Mouse (Mus musculus): ENCODE data around the gene Shkbp1. TPM values are rescaled to one million over a fixed set of nuclear protein-coding genes. Genes with fewer than 3 reads are reported as not detected.

The Shkbp1 gene
- total and polyA plus RNA-seq, 3 experiments = 23.3 to 62.8 (median 30.8) TPM

DNA sequence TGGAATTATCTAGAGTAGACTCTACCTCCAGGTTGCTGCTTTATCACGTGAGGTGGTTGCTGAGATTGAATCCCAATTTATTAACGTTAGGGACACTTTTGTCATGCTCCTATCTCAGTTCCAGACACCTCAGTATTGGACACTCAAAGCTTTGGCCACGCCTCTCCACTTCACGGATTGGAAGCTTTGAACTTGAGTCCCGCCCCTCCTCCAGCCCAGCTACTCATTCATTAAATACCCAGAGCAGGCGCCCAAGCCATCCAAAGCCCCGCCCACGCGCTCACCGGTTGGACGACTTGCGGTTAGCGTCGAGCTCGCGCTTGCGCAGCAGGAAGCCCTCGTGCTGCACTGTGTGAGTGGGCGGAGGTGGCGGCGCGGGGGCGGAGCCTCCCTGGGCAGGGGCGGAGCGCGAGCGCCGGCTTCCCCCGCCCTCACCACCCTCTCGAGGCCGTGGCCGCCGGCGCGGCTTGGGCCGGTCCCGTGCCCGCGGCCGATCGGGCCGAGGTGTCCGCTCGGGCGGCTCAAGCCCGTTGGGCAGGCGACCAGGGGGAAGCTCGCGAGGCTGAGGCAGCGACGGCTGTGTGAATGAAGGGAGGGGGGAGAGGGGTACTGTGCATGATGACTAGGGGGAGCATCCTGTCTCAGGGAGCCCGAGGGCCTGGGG, 5.6 kb upstream of the Shkbp1 start (continued):
- TF ChIP-seq MXI1 (IDR thresholded peaks at IDR 0.05; ENCODE audit: low read depth, low read length) = no peak; the same call in 1 of the 2 replicates
- TF ChIP-seq E2F4 (IDR thresholded peaks at IDR 0.05; ENCODE audit: insufficient replicate concordance, low read depth, low read length) = no peak
- TF ChIP-seq ZMIZ1 (IDR thresholded peaks at IDR 0.05; ENCODE audit: low read depth, low read length) = no peak; the same call in 1 of the 2 replicates
- TF ChIP-seq USF2 (conservative IDR thresholded peaks at IDR 0.05; ENCODE audit: low read depth, low read length) = no peak
- no peak for TF ChIP-seq SIN3A (IDR thresholded peaks at IDR 0.05; ENCODE audit: low read length)
- no peak for TF ChIP-seq RAD21 (IDR thresholded peaks at IDR 0.05; ENCODE audit: low read depth, low read length)
- no peak for TF ChIP-seq MAZ (IDR thresholded peaks at IDR 0.05; ENCODE audit: low read depth, low read length)
- no peak for TF ChIP-seq ZNF384 (IDR thresholded peaks at IDR 0.05; ENCODE audit: low read depth, low read length)
- TF ChIP-seq RCOR1 (conservative IDR thresholded peaks at IDR 0.05; ENCODE audit: low read depth, low read length) = no peak
- TF ChIP-seq TCF12 (IDR thresholded peaks at IDR 0.05; ENCODE audit: low read depth, low read length) = no peak

- H3K4me1 ChIP-seq (ENCODE audit: control insufficient read depth in 1 of 2, insufficient read depth in 2 of 2) = peaks cover 5 to 26% of the 10 kb centered on the region in 2 experiments
- H3K9ac ChIP-seq (ENCODE audit: insufficient read depth, low read depth) = no peak overlapping the region
- H3K27me3 ChIP-seq (replicated peaks) = peaks cover 12% of the 10 kb centered on the region
- dilution Hi-C loops (cut with MboI; ENCODE audit: extremely low pct_ligation_motif_present, extremely low pct_unique_long_range_greater_than_20kb, low sequenced_read_pairs) (no loop called here), in situ Hi-C loops (cut with MboI; ENCODE audit: low pct_ligation_motif_present, low pct_unique_long_range_greater_than_20kb, low sequenced_read_pairs) (no loop called here)
- no peaks in the 10 kb centered on the region for H3K79me2 ChIP-seq (replicated peaks; ENCODE audit: control insufficient read depth, extremely low read depth, insufficient read depth, poor library complexity, severe bottlenecking)
- peak overlapping the region; percentile 54 for H3K4me2 ChIP-seq (ENCODE audit: insufficient read depth, low read depth, poor library complexity, severe bottlenecking)
- TF ChIP-seq MEF2A (IDR thresholded peaks at IDR 0.05; ENCODE audit: borderline replicate concordance, low read depth, low read length) (0 out of 2 replicates have a peak, but pooled peaks have one; percentile 19), MAZ (IDR thresholded peaks at IDR 0.05; ENCODE audit: low read depth, low read length) (no peak), MAX (IDR thresholded peaks at IDR 0.05; ENCODE audit: low read length) (0 out of 2 replicates have a peak, but pooled peaks have one; percentile 23), ZMIZ1 (IDR thresholded peaks at IDR 0.05; ENCODE audit: low read depth, low read length) (no peak)
- no peaks in the 10 kb centered on the region for H3K36me3 ChIP-seq (replicated peaks in 1 of 2; ENCODE audit: control insufficient read depth in 1 of 2, insufficient read depth in 1 of 2, low read length in 1 of 2)
- no peak for DNase-seq (ENCODE audit: extremely low read depth)
- H3K4me3 ChIP-seq (replicated peaks in 1 of 3; ENCODE audit: low read depth in 2 of 3, low read length in 2 of 3, poor library complexity in 1 of 3) = peak overlapping the region in 1 of 3 experiments; percentile 38
- no peak overlapping the region for H3K27ac ChIP-seq (ENCODE audit: insufficient read depth, low read depth)
- peaks cover 2% of the 10 kb centered on the region for H3K9me3 ChIP-seq (replicated peaks; ENCODE audit: low read length)
Measured at GRCm38 (mm10) chr7:27360749-27361148, 4.9 kb upstream of the Shkbp1 start.

DNA sequence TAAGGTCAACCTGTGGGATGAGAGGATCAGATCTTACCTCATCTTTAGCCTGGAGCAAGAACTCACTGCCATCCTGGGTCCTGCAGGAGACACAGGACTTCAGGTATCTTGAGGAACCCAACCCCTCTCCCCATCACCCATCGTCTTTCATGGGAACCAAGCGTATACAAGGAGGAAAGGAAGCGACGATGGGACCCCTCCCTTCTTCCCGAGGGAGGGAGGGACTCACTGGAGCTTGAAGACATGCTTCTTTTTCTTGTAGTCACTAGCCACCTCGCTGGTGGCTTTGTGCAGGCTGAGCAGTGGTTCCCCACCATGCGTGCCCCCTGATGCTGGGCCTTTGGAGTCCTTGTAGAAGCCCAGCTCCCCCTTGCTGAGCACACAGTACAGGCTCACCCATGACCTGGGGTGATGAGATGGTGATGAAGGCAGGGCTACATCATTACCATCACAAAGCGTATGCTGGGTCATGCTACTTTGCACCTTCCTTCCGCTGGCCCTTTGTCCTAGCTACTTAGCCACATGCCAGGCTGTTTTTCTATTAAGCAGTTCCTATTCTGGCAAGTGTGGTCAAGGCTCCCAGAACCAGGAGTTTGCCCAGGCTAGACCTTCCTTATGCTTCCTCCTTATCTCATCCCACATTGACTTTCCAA, 4.0 kb upstream of the Shkbp1 start:
- dilution Hi-C loops (cut with MboI; ENCODE audit: extremely low pct_ligation_motif_present, extremely low pct_unique_long_range_greater_than_20kb, low sequenced_read_pairs) (no loop called here), in situ Hi-C loops (cut with MboI; ENCODE audit: low pct_ligation_motif_present, low pct_unique_long_range_greater_than_20kb, low sequenced_read_pairs) (no loop called here)
- peaks cover 4% of the 10 kb centered on the region; the same call in 1 of the 2 replicates for H3K79me2 ChIP-seq (replicated peaks; ENCODE audit: control insufficient read depth, extremely low read depth, insufficient read depth, poor library complexity, severe bottlenecking)
- H3K27ac ChIP-seq (ENCODE audit: insufficient read depth, low read depth) = no peak overlapping the region
- no peak for DNase-seq (ENCODE audit: extremely low read depth)
- no peaks in the 10 kb centered on the region for H3K36me3 ChIP-seq (replicated peaks in 1 of 2; ENCODE audit: control insufficient read depth in 1 of 2, insufficient read depth in 1 of 2, low read length in 1 of 2)
- peaks cover 5 to 31% of the 10 kb centered on the region in 2 experiments for H3K4me1 ChIP-seq (ENCODE audit: control insufficient read depth in 1 of 2, insufficient read depth in 2 of 2)
- H3K4me2 ChIP-seq (ENCODE audit: insufficient read depth, low read depth, poor library complexity, severe bottlenecking) = no peak overlapping the region
- peaks cover 2% of the 10 kb centered on the region for H3K9me3 ChIP-seq (replicated peaks; ENCODE audit: low read length)
- H3K4me3 ChIP-seq (replicated peaks in 1 of 3; ENCODE audit: low read depth in 2 of 3, low read length in 2 of 3, poor library complexity in 1 of 3) = no peak overlapping the region
- H3K27me3 ChIP-seq (replicated peaks) = peaks cover 11% of the 10 kb centered on the region
- no peak overlapping the region for H3K9ac ChIP-seq (ENCODE audit: insufficient read depth, low read depth)
- TF ChIP-seq MXI1 (IDR thresholded peaks at IDR 0.05; ENCODE audit: low read depth, low read length) (no peak), USF2 (conservative IDR thresholded peaks at IDR 0.05; ENCODE audit: low read depth, low read length) (no peak), ZC3H11A (IDR thresholded peaks at IDR 0.05; ENCODE audit: low read depth, low read length) (no peak), IRF4 (IDR thresholded peaks at IDR 0.05; ENCODE audit: low read depth, low read length) (no peak), CHD1 (IDR thresholded peaks at IDR 0.05; ENCODE audit: low read depth, low read length) (no peak), UBTF (IDR thresholded peaks at IDR 0.05; ENCODE audit: low read depth, low read length) (no peak), CHD2 (IDR thresholded peaks at IDR 0.05; ENCODE audit: low read length) (no peak), SIN3A (IDR thresholded peaks at IDR 0.05; ENCODE audit: low read length) (no peak), POLR2A (IDR thresholded peaks at IDR 0.05; ENCODE audit: low read depth, low read length) (no peak), JUN (IDR thresholded peaks at IDR 0.05; ENCODE audit: insufficient read depth, low read depth, low read length) (no peak), RCOR1 (conservative IDR thresholded peaks at IDR 0.05; ENCODE audit: low read depth, low read length) (no peak), MAZ (IDR thresholded peaks at IDR 0.05; ENCODE audit: low read depth, low read length) (no peak), TBP (conservative IDR thresholded peaks at IDR 0.05; ENCODE audit: low read depth, low read length) (no peak), BHLHE40 (IDR thresholded peaks at IDR 0.05; ENCODE audit: low read depth, low read length) (no peak), MEF2A (IDR thresholded peaks at IDR 0.05; ENCODE audit: borderline replicate concordance, low read depth, low read length) (no peak), HCFC1 (IDR thresholded peaks at IDR 0.05; ENCODE audit: low read depth, low read length) (no peak), PAX5 (IDR thresholded peaks at IDR 0.05; ENCODE audit: low read length) (no peak), ZMIZ1 (IDR thresholded peaks at IDR 0.05; ENCODE audit: low read depth, low read length) (no peak), E2F4 (IDR thresholded peaks at IDR 0.05; ENCODE audit: insufficient replicate concordance, low read depth, low read length) (no peak), ETS1 (conservative IDR thresholded peaks at IDR 0.05; ENCODE audit: low read depth, low read length) (no peak)

Measured in CH12.LX (cell line).